Mouse (Mus musculus): ENCODE data around the gene Plxnb1. TPM values are rescaled to one million over a fixed set of nuclear protein-coding genes. Genes with fewer than 3 reads are reported as not detected.
"Not testable (repeated sequence)": the region's sequence is repeated elsewhere in the genome, so short reads cannot be mapped to it uniquely, and the experiment has no call there.

Plxnb1 gene
- polyA plus RNA-seq, 1 experiment from 2014 or later: 19.4 TPM

DNA sequence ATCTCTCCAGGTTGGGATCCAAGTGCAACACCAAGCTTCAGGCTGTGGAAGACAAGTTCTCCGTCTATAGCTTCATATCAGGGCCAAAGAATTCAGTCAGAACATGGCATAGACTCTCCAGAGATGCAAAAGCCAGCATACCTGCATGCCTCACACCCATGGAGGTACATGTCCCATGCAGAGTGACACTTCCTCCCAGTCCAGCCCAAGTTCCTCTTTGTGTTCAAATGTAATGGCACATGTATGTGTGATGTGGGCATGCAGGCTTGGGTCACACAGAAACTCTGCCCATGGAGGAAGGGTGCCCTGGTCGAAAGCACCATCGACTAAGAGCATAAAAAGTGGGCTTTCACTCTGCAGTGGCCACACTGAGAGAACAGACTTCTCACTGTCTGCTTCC lies 29.0 kb downstream of the Plxnb1 start:
- H3K36me3 ChIP-seq: peaks cover 6% of the 10 kb centered on the region
- WGBS: 91% methylated on average over 3 of the region's 3 CpGs
- no peaks in the 10 kb centered on the region for H3K9me3 ChIP-seq (replicated peaks)
- no peak overlapping the region for H3K4me3 ChIP-seq (replicated peaks)
- no peak overlapping the region for H3K4me2 ChIP-seq
- peaks cover 4% of the 10 kb centered on the region; the same call in 1 of the 2 replicates for H3K4me1 ChIP-seq
- no peak overlapping the region for H3K27ac ChIP-seq
- no peak for ATAC-seq (replicated peaks; ENCODE audit: low FRiP score)
- no peak overlapping the region for H3K9ac ChIP-seq
- no peaks in the 10 kb centered on the region for H3K27me3 ChIP-seq

GRCm38 (mm10) chr9:109125043-109125442 lies 29.9 kb downstream of the Plxnb1 start:
- no peaks in the 10 kb centered on the region for H3K27me3 ChIP-seq
- ATAC-seq (replicated peaks; ENCODE audit: low FRiP score): no peak
- no peak overlapping the region for H3K4me2 ChIP-seq
- no peak overlapping the region for H3K27ac ChIP-seq
- H3K4me3 ChIP-seq (replicated peaks): no peak overlapping the region
- WGBS: 90% methylated on average over 2 of the region's 2 CpGs
- no peaks in the 10 kb centered on the region for H3K9me3 ChIP-seq (replicated peaks)
- peaks cover 4% of the 10 kb centered on the region; the same call in 1 of the 2 replicates for H3K4me1 ChIP-seq
- no peak overlapping the region for H3K9ac ChIP-seq
- no peaks in the 10 kb centered on the region for H3K36me3 ChIP-seq

GRCm38 (mm10) chr9:109125481-109125880 lies 30.3 kb downstream of the Plxnb1 start:
- Histone ChIP-seq H3K36me3 (no peaks in the 10 kb centered on the region), H3K9me3 (replicated peaks) (no peaks in the 10 kb centered on the region), H3K4me1 (peaks cover 4% of the 10 kb centered on the region; the same call in 1 of the 2 replicates), H3K27me3 (no peaks in the 10 kb centered on the region), H3K4me3 (replicated peaks) (no peak overlapping the region), H3K4me2 (no peak overlapping the region), H3K9ac (no peak overlapping the region), H3K27ac (no peak overlapping the region)
- 71% methylated on average over 3 of the region's 3 CpGs for WGBS
- ATAC-seq (replicated peaks; ENCODE audit: low FRiP score): no peak

- ATAC-seq (replicated peaks; ENCODE audit: low FRiP score): no peak
- Histone ChIP-seq H3K4me2 (no peak overlapping the region), H3K4me3 (replicated peaks) (no peak overlapping the region), H3K9me3 (replicated peaks) (no peaks in the 10 kb centered on the region), H3K4me1 (peaks cover 4% of the 10 kb centered on the region; the same call in 1 of the 2 replicates), H3K36me3 (no peaks in the 10 kb centered on the region), H3K27me3 (no peaks in the 10 kb centered on the region), H3K9ac (no peak overlapping the region), H3K27ac (no peak overlapping the region)
- 79% methylated on average over 4 of the region's 4 CpGs for WGBS
These were observed 31.9 kb downstream of the Plxnb1 start for GRCm38 (mm10) chr9:109127076-109127475.

GRCm38 (mm10) chr9:109128211-109128610 lies 33.0 kb downstream of the Plxnb1 start:
- no peak overlapping the region for H3K27ac ChIP-seq
- no peak overlapping the region for H3K4me3 ChIP-seq (replicated peaks)
- no peak for ATAC-seq (replicated peaks; ENCODE audit: low FRiP score)
- 0 out of 2 replicates have a peak, but pooled peaks cover under 1% of the 10 kb centered on the region for H3K4me1 ChIP-seq
- no peaks in the 10 kb centered on the region for H3K27me3 ChIP-seq
- H3K36me3 ChIP-seq: no peaks in the 10 kb centered on the region
- H3K4me2 ChIP-seq: no peak overlapping the region
- WGBS: 62% methylated on average over 3 of the region's 3 CpGs
- no peaks in the 10 kb centered on the region for H3K9me3 ChIP-seq (replicated peaks)
- H3K9ac ChIP-seq: no peak overlapping the region

DNA sequence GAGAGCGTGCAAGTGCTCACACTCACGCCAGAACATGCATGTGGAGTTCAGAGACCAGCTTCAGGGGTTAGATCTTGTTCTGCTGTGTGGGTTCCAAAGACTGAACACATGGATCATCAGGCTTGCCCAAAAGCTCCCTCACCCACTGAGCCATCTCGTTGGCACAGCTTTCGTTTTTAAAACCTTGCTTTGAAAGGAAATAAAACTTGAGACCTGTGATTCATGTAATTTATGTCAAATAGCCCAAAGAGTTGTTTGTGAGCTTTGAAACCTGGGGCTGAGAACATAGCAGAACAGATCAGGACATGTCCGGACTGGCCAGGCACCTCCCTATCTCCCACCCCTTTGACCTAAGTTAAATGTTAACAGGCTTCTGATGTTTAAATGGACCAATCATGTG lies 34.9 kb downstream of the Plxnb1 start:
- no peak overlapping the region for H3K4me3 ChIP-seq (replicated peaks)
- 69% methylated on average over 5 of the region's 5 CpGs for WGBS

GRCm38 (mm10) chr9:109140414-109140813 lies 45.2 kb downstream of the Plxnb1 start:
- not testable (repeated sequence) for H3K4me1 ChIP-seq; H3K4me3 ChIP-seq (replicated peaks); ATAC-seq (replicated peaks; ENCODE audit: low FRiP score); H3K27ac ChIP-seq; H3K9me3 ChIP-seq (replicated peaks); H3K4me2 ChIP-seq; H3K36me3 ChIP-seq; H3K9ac ChIP-seq; H3K27me3 ChIP-seq
- WGBS: 68% methylated on average over 4 of the region's 4 CpGs

More for the DNA sequence above, 34.9 kb downstream of the Plxnb1 start:
- no peaks in the 10 kb centered on the region for H3K36me3 ChIP-seq
- no peak overlapping the region for H3K27ac ChIP-seq
- H3K27me3 ChIP-seq: no peaks in the 10 kb centered on the region
- H3K4me2 ChIP-seq: no peak overlapping the region
- no peak for ATAC-seq (replicated peaks; ENCODE audit: low FRiP score)
- no peaks in the 10 kb centered on the region for H3K4me1 ChIP-seq
- H3K9me3 ChIP-seq (replicated peaks): no peaks in the 10 kb centered on the region
- H3K9ac ChIP-seq: no peak overlapping the region

- Histone ChIP-seq H3K27me3 (no peaks in the 10 kb centered on the region), H3K36me3 (no peaks in the 10 kb centered on the region), H3K27ac (no peak within 1 kb of the TSS), H3K4me3 (replicated peaks) (no peak within 1 kb of the TSS), H3K4me1 (no peaks in the 10 kb centered on the region), H3K4me2 (no peak within 1 kb of the TSS), H3K9ac (no peak within 1 kb of the TSS), H3K9me3 (replicated peaks) (no peaks in the 10 kb centered on the region)
- 79% methylated on average over 3 of the region's 3 CpGs for WGBS
- ATAC-seq (replicated peaks; ENCODE audit: low FRiP score): no peak
These were observed 66.8 kb downstream of the Plxnb1 start, which contains the start of gene Fbxw21 for GRCm38 (mm10) chr9:109161941-109162340. Gene Fbxw21, minus strand, starts transcription at chr9:109162041.

GRCm38 (mm10) chr9:109167316-109167715 lies 72.1 kb downstream of the Plxnb1 start:
- Histone ChIP-seq H3K9ac (no peak overlapping the region), H3K9me3 (replicated peaks) (peaks cover 4% of the 10 kb centered on the region)

More at GRCm38 (mm10) chr9:109167316-109167715, 72.1 kb downstream of the Plxnb1 start:
- H3K4me3 ChIP-seq (replicated peaks): no peak overlapping the region
- H3K27me3 ChIP-seq: no peaks in the 10 kb centered on the region
- no peaks in the 10 kb centered on the region for H3K36me3 ChIP-seq
- no peak overlapping the region for H3K27ac ChIP-seq
- ATAC-seq (replicated peaks; ENCODE audit: low FRiP score): no peak
- no peaks in the 10 kb centered on the region for H3K4me1 ChIP-seq
- H3K4me2 ChIP-seq: no peak overlapping the region

Other genes starting within 250 kb of the Plxnb1 start
- 11.3 and 15.2 TPM in 2 replicates for gene Slc26a6, start 242.1 kb upstream of the Plxnb1 start, polyA plus RNA-seq (2015; fragmentation: Nextera tagmentation; extraction: Ambion mirVana)
- not detected in 2 replicates for gene Tmem89, start 180.8 kb upstream of the Plxnb1 start, polyA plus RNA-seq (2015; fragmentation: Nextera tagmentation; extraction: Ambion mirVana)
- gene Uqcrc1, start 158.8 kb upstream of the Plxnb1 start, polyA plus RNA-seq (2015; fragmentation: Nextera tagmentation; extraction: Ambion mirVana): 513 and 523 TPM in 2 replicates
- gene Col7a1, start 141.8 kb upstream of the Plxnb1 start, polyA plus RNA-seq (2015; fragmentation: Nextera tagmentation; extraction: Ambion mirVana): 2.1 and 3.5 TPM in 2 replicates
- gene Ucn2, start 109.4 kb upstream of the Plxnb1 start, polyA plus RNA-seq (2015; fragmentation: Nextera tagmentation; extraction: Ambion mirVana): 0.14 and 0.18 TPM in 2 replicates
- gene Pfkfb4, start 103.6 kb upstream of the Plxnb1 start, polyA plus RNA-seq (2015; fragmentation: Nextera tagmentation; extraction: Ambion mirVana): 8.7 and 10.6 TPM in 2 replicates
- 81.7 and 95.6 TPM in 2 replicates for gene Shisa5, start 56.8 kb upstream of the Plxnb1 start, polyA plus RNA-seq (2015; fragmentation: Nextera tagmentation; extraction: Ambion mirVana)
- 11.1 and 13.8 TPM in 2 replicates for gene Trex1, start 35.7 kb upstream of the Plxnb1 start, polyA plus RNA-seq (2015; fragmentation: Nextera tagmentation; extraction: Ambion mirVana)
- gene Atrip, start 21.3 kb upstream of the Plxnb1 start, polyA plus RNA-seq (2015; fragmentation: Nextera tagmentation; extraction: Ambion mirVana): 26.3 and 27.0 TPM in 2 replicates
- 12.9 and 13.6 TPM in 2 replicates for gene Ccdc51, start 12.9 kb upstream of the Plxnb1 start, polyA plus RNA-seq (2015; fragmentation: Nextera tagmentation; extraction: Ambion mirVana)
- 616 and 693 TPM in 2 replicates for gene Tma7, start 12.8 kb upstream of the Plxnb1 start, polyA plus RNA-seq (2015; fragmentation: Nextera tagmentation; extraction: Ambion mirVana)
- not detected in 2 replicates for gene Fbxw21, start 66.7 kb downstream of the Plxnb1 start, polyA plus RNA-seq (2015; fragmentation: Nextera tagmentation; extraction: Ambion mirVana)
- not detected in 2 replicates for gene Fbxw13, start 100.6 kb downstream of the Plxnb1 start, polyA plus RNA-seq (2015; fragmentation: Nextera tagmentation; extraction: Ambion mirVana)
- gene Fbxw20, start 139.4 kb downstream of the Plxnb1 start, polyA plus RNA-seq (2015; fragmentation: Nextera tagmentation; extraction: Ambion mirVana): not detected in 2 replicates
- gene Fbxw14, start 192.3 kb downstream of the Plxnb1 start, polyA plus RNA-seq (2015; fragmentation: Nextera tagmentation; extraction: Ambion mirVana): not detected in 2 replicates
- not detected in 2 replicates for gene Fbxw28, start 244.3 kb downstream of the Plxnb1 start, polyA plus RNA-seq (2015; fragmentation: Nextera tagmentation; extraction: Ambion mirVana)

Data from kidney, embryonic 15.5 days (tissue).